Mouse (Mus musculus) monocyte, adult 2 months (primary cell): ENCODE measurements around the gene Vps18.

Experiments
- DNase-seq, 2 experiments: peaks; one replicate each; pipeline ENCODE4 v3.0.0; 2022; ENCODE audit warnings: low spot score in 2 of 2, low read depth in 1 of 2

Vps18 gene

DNA sequence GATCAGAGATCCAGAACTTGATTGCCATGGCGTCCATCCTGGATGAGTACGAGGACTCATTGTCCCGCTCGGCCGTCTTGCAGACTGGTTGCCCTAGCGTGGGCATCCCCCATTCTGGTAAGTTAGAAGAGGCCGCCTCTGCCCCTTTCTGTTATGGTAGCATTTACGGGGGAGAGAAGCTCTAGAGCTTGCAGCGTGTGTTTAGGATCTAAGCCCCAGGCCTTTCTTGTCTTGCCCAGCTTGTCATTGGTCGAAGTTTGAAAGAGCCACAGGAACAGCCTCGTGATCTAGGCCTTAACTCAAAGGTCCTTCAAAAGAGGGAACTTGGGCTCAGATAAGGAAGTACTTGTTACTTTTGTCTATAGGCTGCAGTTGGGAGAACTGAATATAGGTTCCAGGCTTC is 475 bp downstream of the Vps18 start:
- DNase-seq: peak; percentile 48 to 62

DNA sequence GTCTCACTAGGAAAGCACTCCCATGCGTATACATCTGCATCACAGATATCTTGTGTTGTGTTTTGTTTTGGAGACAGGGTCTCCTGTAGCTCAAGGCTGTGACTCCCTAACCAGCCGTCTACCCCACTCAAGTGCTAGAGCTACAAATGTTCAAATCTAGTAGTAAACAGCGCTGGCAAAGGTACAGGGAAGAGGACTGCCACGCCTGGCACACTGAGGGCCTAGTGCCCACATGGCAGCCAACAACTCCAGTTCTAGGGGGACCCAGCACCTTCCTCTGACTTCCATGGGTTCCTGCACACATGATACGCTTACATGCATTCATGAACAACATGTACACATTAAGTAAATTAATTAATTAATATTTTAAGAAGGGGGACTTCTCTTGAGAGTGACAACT is 3.7 kb downstream of the Vps18 start:
- no peak for DNase-seq

DNA sequence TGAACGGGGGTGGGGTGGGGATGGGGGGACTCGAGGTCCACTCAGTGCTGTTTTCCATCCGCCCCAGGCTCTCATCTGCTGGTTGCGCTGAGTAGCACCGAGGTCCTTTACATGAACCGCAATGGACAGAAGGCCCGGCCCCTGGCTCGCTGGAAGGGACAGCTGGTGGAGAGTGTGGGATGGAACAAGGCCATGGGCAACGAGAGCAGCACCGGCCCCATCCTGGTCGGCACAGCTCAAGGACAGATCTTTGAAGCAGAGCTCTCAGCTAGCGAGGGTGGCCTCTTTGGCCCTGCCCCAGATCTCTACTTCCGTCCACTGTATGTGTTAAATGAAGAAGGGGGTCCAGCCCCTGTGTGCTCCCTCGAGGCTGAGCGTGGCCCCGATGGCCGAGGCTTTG is 4.3 kb downstream of the Vps18 start:
- no peak for DNase-seq

DNA sequence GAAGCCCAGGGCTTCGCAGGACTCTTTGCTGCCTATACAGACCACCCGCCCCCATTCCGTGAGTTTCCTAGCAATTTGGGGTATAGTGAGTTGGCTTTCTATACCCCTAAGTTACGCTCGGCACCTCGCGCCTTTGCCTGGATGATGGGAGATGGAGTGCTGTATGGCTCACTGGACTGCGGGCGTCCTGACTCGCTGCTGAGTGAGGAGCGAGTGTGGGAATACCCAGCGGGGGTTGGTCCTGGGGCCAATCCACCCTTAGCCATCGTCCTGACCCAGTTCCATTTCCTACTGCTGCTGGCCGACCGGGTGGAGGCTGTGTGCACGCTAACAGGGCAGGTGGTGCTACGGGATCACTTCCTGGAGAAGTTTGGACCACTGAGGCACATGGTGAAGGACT is 4.8 kb downstream of the Vps18 start:
- DNase-seq: no peak

DNA sequence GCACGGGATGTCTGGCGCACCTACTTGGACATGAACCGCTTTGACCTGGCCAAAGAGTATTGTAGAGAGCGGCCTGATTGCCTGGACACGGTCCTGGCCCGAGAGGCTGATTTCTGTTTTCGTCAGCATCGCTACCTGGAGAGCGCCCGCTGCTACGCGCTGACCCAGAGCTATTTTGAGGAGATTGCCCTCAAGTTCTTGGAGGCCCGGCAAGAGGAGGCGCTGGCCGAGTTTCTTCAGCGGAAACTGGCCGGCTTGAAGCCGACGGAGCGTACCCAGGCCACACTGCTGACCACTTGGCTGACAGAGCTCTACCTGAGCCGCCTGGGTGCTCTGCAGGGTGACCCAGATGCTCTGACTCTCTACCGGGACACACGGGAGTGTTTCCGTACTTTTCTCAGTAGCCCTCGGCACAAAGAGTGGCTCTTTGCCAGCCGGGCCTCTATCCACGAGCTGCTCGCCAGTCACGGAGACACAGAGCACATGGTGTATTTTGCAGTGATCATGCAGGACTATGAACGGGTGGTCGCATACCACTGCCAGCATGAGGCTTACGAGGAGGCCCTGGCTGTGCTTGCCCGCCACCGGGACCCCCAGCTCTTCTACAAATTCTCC is 5.3 kb downstream of the Vps18 start:
- DNase-seq: no peak

DNA sequence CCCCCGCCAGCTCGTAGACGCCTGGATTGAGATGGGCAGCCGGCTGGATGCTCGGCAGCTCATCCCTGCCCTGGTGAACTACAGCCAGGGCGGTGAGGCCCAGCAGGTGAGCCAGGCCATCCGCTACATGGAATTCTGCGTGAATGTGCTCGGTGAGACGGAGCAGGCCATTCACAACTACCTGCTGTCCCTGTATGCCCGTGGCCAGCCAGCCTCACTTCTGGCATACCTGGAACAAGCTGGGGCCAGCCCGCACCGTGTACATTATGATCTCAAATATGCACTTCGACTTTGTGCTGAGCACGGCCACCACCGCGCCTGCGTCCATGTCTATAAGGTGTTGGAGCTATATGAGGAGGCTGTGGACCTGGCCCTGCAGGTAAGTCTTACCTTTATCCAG is 5.9 kb downstream of the Vps18 start:
- DNase-seq: no peak

DNA sequence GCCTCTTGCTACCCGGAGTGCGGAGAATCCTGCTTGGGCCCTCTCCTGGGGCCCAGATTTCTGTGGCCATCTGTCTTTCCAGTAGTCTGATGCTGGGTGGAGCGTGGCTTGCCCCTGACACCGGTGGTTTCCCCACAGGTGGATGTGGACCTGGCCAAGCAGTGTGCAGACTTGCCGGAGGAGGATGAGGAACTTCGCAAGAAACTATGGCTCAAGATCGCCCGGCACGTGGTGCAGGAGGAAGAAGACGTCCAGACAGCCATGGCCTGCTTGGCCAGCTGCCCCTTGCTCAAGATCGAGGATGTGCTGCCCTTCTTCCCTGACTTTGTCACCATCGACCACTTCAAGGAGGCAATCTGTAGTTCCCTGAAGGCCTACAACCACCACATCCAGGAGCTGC is 8.2 kb downstream of the Vps18 start:
- no peak for DNase-seq

DNA sequence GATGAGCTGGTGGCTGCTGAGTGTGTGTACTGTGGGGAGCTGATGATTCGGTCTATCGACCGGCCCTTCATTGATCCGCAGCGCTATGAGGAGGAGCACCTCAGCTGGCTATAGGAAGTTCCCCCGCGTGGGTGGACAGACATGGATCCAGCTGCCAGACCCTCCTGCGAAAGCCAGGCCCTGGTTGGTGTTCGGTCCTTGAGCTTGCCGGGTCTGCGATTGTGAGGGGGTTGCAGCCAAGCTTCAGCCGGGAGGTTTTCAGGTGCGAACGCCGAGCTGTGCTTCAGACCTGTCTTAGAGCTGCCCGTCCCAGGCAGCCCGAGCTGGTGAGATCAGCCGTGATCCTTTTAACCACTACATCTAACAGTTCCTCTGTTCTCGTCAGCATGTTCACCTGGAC is 9.0 kb downstream of the Vps18 start:
- DNase-seq: no peak

DNA sequence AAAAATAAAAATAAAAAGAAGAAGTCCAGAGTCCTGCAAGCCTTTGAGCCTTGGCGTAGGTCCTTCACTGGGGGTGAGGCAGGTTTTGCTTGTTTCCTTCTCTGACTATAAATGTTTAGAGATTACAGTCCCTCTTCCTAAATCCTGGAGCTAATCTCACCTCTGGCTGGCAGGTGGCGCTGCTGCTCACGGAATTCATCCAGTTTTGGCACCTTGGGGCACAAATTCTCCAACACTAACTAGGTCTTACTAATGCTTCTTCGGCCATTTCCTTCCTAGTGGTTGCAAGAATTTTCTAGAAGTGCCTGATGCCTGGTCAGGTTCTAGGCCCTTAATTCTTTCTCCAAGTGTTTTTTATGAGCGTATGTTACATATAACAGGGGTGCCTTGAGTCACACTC is 9.8 kb downstream of the Vps18 start:
- no peak for DNase-seq

DNA sequence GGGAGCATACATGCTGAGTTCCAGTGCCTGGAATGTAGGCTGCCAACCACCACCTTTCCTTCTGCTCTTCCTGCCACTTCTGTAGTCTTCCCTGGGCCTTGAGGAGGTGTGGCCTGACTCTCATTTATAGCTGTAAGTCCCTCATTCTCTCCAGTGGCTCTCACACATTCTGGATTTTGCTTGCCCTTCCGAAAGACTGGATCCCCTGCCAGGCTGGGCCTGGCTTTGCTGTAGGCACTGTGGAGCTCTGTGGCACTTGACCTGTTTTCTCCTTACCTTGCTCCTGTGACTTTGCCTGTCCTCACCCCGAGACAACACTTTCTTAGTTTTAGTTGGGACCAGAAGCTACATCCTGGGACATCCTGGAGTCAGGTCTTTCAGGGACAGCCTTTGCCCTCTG is 10.3 kb downstream of the Vps18 start:
- DNase-seq: no peak

DNA sequence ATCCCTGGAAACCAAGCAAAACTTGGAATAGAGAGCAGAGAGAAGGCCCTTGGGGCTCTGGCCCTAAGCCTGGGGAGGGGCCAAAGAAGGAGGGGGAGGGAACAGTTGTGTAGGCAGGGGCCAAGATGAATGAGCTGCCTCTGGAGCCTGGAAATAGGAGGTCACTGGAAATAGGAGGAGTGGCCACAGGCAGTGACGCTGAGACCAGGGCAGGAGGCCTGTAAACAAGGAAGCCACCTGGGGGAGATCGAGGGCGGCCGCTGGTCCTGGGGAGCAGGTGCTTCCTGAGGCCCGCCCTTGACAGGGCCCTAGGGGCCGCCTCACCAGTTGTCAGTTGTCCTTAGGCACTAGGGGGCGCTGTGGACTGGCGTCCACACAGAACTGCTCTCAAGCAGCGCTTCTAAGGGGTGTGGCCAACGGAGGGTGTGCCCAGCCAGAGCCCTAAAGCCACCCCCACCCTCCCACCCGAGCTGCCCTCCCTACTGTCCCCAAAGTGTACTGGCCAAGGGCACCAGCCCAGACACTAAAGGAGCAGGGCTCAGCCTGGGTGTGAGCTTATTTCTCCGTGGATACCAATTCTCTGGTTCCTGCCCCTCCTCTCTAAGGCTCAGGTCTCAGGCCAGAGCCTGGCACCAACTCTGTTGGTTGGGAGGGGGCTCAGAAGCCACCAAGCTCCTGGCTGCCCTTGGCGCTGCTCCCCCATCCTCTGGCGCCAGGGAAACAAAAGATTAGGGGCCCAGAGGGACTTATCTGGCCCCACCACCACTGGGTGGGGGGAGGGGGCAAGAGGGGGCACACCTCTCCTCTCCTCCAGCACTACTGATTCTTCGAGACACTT is 11.7 kb downstream of the Vps18 start:
- DNase-seq: peak; percentile 40 to 58

DNA sequence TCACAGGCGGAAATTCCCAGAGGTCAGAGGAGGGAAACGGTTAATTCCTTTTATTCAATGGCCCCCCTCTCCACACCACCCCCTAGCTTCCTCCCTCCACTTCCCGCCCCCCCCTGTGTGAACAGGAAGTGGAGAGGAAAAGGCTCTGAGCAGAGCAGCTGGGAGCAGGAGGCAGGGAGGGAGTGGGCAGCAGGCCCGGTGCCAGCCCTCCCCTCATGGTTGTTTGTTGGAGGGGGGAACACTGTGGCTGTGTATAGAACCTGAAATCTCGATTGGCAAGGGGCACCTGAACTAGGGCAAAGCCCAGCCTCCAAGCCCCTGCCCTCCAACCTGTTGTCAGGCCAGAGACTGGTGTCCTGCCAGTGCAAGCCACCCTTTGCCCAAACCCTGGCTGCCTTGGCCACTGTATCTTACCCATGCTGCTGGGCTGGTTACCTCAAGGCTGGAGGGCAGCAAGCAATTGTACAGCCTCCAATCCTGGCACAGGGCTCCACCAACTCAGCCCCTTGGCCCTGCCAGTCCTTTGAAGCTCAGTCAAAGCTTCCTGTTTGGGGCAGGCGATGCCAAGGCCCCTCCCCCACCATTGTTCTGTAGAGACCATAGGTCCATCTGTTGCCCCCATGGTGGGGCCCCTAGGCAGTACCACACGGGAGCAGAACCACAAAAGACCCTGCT is 12.4 kb downstream of the Vps18 start:
- no peak for DNase-seq

DNA sequence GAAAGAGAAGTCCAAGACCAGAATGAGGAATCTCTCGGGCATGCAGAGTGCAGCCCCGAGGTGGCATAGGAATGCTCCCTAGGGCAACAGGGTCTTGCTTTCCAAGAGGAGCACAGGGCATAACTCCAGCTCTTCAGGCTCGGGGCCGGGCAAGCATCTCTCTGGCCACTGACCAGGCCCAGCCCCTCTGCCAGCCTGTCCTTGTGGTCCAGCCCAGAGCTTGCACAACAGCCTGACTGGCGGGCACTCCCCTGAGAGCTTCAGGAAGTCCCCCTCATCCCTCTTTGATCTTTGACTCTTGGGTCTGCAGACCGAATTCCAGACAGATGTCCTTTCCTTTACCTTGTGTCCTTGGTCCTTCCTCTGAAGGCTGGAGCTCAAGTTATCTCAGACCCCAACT is 14.3 kb downstream of the Vps18 start:
- DNase-seq: no peak

DNA sequence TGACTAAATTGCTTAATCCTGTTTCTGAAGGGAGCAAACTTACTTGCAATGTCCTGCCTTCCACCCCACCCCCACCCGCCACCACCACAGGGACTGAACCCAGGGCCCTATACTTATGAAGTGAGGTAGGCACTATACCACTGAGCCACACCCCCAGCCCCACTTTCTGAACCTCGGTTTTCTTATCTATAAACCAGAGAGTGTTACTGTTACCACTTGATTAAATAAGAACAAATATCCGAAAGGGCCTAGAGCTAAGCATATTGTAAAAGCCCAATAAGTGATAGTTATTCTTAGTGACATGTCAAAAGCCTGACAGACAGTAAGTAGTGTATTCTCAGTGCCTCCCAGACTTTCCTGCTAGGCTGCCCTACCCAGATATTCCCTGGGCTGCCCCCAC is 15.9 kb downstream of the Vps18 start:
- no peak for DNase-seq

DNA sequence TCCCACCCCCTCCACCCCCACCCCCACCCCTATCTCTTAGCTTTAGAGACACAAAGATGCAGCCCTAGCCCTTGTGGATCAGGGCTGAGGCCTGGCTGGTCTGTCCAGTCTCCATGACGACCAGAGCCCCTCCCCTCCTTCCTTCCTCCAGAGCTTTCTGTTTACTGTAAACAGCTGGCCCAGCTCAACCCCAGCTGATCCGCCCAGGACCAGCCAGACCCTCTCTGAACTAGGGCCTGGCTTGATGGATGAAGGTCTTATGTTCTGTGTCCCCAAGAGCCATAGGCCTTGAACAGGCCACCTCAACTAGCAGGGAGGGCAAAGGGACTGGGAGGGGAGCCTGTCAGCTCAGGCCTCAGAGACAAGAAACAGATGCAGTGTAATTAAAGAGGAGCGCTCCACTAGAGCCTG is 16.3 kb downstream of the Vps18 start:
- DNase-seq: no peak

DNA sequence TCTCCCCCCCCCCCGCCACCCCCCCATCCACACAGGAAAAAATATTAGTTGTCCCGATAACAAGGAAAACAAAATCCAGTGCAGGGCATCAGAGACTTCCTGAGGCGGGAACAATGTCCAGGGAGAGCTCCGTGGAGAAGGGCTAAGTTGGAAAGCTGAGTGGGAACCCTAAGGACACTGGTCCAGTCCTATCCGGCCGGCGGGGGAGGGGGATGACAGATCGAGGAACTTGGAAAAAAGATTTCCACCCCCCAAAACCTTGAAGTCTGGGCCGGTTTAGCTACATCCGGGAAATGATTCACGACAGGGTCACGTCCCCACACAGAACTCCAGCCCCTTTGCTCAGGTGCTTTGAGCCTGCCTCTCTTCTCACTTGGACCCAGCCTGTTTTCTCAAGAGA is 23.0 kb downstream of the Vps18 start:
- DNase-seq: no peak

DNA sequence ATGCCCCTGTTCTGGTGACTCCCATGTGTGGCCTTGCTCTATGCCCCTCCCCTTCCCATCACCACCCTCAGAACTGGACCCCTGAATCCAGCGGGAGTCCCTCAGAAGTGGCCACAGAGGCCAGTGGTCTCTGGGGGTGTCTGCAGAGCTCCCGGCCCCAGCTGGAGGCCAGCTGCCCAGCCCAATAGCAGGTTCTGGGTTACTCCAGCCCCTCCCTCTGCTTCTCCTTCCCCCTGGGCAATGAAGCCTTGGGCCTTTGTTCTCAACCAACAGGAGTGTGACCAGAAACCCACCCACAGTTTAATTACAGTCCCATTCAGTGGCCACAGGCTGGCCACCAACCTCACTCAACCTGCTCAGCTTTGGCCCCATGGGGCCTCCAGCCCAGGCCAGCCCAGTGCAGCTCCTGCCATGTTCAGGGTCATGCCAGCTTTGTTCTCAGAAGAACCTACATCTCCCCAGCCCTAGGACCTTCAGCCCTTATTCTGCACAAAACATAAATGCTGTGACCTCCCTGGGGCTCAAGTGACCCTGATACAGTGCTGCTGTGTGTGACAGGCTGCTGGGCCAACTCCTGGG is 23.9 kb downstream of the Vps18 start:
- DNase-seq: no peak

DNA sequence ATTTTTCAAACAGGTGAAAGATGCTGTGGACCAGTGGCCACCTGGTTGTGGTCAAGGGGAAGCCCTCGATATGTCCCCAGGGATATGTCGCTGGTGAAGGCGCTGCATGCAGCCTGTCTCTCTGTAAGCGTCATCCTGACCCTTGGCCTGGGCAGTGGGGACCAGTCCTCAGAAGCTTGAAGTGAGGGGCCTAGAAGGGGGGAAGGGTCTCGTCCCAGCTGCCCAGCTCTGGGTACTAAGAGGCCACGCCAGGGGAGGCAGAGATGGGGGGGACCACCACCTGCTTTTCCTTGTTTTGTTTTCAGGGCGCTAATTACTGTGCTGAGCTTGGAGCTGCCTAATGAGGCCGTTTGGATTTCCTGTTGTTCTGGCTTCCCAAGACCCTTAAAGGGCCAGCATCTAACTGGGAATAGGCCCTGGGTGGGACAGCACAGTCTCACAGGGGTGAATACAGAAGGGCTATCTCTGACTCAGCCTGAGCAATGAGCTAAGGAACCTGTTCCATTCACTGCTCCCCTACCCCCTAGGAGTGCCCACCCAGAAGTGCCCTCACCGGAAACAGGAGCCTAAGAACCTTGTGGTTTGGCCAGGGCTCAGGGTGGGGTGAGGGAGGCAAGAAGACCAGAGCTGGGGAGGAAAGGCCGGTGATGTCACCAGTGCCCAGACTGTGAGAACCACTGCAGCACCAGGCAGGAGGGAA is 25.4 kb downstream of the Vps18 start:
- DNase-seq: no peak

DNA sequence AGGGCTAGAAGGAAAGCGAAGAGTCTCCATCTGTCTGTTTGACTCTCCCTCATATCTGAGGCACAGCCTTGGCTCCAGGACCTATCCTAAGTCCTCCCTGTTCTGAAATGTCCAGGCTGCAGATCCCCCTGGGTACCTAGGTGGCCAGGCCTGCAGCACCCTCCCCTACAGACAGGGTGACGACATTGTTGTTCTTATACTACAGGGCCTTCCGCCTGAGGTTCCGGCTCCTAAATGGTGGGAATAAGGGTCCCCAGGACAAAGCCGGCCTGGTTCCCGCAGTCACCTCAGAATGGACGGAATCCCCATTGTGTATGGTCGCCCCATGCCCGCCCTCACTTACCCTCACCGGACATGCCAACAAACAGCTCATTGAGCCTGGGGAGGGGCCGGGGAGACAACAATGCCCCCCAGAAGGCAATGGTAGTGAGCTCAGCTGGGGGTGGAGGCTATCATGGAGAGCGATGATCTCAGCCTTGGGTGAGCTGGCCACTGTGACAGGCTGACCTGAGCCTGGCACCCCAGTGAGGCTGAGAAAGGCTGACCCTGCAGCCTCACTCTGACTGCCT is 26.3 kb downstream of the Vps18 start:
- DNase-seq: no peak

DNA sequence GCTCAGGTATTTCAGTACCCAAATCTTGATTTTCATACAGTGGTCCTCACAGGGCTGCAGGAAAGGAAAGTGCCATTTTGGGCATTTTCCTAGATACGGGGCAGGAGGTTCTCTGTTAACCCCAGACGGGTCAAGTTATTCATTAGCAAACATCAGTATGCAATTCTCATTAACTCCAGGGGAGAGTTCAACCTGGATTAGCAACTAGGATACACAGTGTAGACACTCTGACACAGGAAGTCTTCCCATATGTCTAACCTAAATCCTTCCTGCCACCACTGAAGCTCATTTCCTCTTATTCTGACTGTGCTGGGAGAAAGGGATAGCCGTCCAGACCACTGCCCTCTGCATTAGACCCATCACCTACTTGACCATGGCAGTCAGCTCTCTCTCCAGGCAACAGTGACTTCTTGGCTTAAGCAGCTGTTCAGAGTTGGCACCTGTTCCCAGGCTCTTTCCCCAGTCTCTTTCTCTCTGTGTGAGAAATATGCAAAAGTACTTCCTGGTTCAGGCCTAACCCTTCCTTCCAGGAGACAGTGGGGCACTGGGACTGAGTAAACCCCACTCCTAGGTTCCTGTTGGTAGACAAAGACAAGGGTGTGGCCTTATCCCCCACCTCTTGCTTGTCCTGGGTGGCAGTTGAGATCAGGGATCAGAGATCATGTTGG is 29.6 kb downstream of the Vps18 start:
- no peak for DNase-seq

DNA sequence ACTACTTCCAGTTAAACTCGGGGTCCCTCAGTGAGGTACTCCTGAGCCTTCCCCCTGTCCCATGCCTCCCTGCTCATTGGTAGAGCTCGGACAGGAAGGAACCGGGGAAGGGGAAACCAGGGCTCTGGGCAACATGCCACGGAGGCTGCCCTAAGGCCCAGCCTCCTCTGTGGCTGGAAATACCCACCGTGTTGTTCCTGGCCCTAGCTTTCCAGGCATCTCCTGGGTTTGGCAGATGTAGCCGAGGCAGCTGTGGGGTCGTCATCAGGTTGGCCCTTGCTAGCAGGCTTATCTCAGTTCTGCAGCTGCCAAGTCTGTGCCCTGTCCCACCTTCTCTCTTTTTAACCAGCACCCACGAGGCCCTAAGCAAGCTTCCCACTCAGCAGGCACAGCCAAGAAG is 32.0 kb downstream of the Vps18 start:
- no peak for DNase-seq
